Mouse (Mus musculus) heart, postnatal 36 days (tissue): Measurements from ENCODE around the gene Kat2a. TPM values are rescaled to one million over a fixed set of nuclear protein-coding genes. Genes with fewer than 3 reads are reported as not detected.
A peak's percentile ranks its signal among the peaks of the same experiment; 100 is the strongest.

ENCODE experiments used
- DNase-seq, 2 experiments: peaks; one replicate each; pipeline ENCODE4 v3.0.0; 2021 to 2022
- intact Hi-C: fragments of 180-260 bp; cut with DNase I; formaldehyde crosslinking; loops from one replicate; pipeline ENCODE4 v1.15.1; 2025
- total RNA-seq, 2 experiments: library from RNA; stranded (reverse); gene quantifications; 2 replicates each; pipeline ENCODE4 v1.2.3; 2021

Kat2a gene
- total RNA-seq, 2 experiments from 2014 or later = 12.4 to 13.0 TPM

DNA sequence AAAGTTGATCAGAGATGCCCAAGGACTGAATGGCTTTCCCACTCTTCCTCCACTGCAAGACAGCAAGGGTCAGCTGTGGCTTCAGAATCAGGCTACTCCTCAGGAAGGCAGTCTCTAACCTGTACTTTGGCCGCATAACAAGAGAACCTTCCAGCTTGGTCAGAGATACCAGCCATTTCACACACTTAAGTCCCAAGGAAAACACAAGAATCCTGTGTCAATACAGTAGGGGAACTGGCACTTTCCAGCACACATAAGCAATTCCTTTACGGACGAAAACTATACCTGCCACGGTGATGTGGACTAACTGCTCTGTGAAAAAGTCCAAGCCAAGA, 24.4 kb upstream of the Kat2a start:
- intact Hi-C loops = loop anchor here (2.0 kb wide), 1 partner anchor 14 kb away; no protein-coding TSS in a partner anchor
- no peak for DNase-seq

DNA sequence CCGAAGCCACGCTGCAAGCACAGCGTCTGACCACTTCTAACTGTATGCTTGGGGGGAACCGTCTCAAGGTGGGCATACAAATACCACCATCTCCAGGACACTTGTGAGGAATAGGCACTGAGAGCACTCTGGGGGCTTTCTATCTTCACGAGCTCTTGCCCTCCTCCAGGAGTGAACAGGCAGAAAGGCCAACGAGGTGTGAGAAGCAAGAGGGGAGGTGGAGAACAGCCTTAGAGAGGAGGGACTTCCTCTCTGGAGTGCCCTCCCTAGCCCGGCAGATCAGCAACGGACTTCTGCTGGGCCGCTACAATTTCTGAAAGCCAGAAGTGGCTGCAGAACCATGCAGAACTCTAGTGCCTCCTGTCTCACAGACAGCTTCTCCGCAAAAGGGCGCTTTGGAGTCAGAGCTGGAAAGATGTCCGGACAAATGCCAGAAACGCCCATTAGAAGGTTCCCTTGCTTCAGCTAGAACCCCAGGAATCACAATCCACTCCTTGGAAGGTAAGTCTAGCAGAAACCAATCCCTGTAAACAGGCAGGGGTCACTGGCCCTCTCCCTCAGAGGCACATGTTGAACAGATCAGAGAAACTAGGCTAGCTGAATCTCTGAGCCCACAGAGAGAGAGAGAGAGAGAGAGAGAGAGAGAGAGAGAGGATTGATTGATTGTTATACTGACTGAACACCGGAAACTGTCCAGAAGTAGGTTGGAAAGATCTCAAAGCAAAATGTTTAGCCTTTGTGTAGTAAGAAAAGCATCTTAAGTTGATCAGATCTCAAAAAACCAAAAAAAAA, 23.9 kb upstream of the Kat2a start:
- intact Hi-C loops = loop anchor here (2.0 kb wide), 1 partner anchor 13 kb away; no protein-coding TSS in a partner anchor
- no peak for DNase-seq

DNA sequence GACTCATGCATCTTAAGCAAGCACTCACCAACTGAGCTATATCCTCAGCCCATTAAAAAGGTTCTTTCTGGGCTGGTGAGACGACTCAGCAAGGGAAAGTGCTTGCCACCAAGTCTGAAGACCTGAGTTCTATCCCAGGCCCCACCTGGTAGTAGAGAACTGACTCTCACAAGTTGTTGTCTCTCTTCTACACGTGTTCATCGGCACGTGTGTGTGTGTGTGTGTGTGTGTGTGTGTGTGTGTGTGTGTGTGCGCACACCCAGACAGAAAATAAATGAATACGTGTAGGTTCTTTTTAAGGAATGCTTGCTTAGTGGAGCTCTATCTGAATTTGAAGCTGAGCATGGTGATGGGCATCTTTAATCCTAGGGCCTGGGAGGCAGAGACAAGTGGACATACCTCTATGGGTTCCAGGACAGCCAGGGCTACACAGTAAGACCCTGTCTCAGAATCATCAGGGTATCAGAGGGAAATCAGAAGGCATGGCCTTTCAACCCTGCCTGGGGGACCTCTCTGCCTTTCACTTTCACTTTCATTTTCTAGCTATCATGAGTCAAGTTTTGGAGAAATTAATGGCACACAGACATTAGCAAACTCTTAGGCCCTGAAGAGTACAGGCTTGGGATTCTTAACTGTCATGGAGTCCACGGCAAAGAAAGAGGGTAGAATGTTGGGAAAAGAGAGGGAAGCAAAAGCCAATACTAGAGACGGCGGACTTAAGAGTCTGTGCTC, 23.0 kb upstream of the Kat2a start:
- DNase-seq = no peak
- intact Hi-C loops = no loop called here

- DNase-seq = no peak
- intact Hi-C loops = no loop called here
Observed at GRCm38 (mm10) chr11:100730477-100731205, 18.4 kb upstream of the Kat2a start.

DNA sequence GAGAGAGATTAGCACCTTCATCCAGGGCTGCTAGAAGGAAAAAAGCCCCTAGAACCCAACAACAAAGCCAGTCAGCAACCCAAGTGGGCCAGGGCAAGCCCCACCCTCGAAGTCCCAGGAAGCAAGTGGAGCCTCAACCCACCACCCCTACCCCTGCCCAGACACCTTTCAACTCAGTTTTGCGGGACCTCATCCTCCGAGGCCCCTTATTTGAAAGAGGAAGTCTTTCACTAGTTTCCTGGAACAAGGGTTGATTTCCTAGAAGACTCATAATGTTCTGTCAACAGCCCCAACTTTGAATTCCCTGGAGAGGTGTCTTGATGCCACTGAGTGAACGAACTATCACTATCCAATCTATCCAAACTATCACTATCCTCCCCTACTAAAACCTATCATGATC, 17.7 kb upstream of the Kat2a start:
- intact Hi-C loops = no loop called here

DNA sequence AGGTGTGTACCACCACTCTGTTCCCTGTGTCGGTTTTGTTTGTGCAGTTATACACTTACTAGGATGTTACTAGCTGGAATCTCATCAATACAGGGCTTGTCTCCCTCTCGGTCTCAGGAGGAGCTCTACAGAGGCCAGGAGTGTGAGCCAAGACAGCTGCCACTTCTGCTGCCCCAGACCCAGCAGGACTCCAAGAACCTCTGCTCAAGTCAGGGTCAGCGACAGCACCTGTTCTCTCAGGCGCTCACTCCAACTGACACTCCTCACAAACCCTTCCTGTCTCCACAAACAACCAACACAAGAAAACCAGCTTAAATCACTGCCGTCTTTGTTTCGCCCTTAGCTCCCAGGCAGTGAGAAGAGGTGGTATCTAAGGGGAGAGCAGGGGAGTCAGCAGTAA, 16.3 kb upstream of the Kat2a start:
- no peak for DNase-seq
- intact Hi-C loops = no loop called here

More for the DNA sequence above, 17.7 kb upstream of the Kat2a start:
- DNase-seq = no peak

DNA sequence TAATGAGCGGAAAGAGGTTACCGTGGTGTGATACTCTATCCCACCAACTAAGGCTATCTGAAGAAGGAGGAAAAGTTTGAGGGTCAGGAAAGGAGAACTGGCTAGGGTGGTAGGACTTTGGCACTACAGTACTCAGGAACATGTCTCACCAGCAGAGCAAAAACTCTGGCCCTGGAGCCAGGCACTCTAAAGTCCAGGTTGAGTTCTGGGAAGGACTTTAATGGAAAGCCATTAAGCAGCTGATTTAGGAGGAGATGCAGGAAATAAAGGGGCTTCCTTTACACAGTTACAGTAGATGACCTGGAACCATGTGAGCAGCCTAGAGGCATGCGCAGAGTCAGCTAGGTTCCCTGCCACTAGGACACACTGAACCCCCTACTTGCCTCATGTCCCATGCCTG, 14.9 kb upstream of the Kat2a start:
- DNase-seq = no peak
- intact Hi-C loops = no loop called here

GRCm38 (mm10) chr11:100724919-100725512, 12.8 kb upstream of the Kat2a start:
- peak in 1 of 2 experiments; percentile 52 for DNase-seq
- intact Hi-C loops = loop anchor here (5.0 kb wide), 1 partner anchor 217 kb away; no protein-coding TSS in a partner anchor

- DNase-seq = no peak
- intact Hi-C loops = loop anchor here (2.0 to 5.0 kb wide), 2 partner anchors 14 to 220 kb away; no protein-coding TSS in a partner anchor
Observed at GRCm38 (mm10) chr11:100722493-100723028, 10.3 kb upstream of the Kat2a start.

DNA sequence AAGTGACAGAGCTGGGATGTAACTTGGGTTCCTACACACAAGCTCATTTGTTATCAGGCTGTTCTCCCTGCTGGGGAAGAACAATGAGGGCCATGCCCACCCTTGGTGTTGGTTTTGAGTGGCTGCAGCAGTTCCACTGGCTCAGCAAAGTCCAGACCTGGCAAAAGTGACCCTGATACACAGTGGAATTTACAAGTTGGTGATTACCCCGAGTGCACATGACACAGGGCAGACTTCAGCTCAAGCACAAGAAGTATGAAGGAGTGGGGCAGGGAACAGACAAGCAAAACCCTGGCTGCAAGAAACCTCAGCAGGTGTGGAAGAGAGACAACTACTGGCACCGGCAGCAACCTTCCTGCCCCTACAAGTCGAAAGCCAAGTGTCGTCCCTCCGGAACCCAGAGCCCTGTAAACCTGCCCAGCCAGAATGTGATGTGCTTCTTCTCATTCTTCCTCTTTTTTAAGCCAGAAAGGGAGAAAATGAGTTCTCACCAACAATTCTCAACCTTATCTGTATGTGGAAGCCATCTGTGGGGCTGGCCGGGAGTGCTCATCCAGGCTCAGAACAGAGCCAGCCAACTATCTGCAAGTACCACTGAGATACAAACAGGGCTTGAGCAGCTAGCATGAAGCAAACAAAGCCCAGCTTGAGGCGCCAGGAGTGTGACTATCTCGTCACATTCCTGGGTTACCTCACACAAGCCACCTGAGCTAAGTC, 9.7 kb upstream of the Kat2a start:
- DNase-seq = no peak
- intact Hi-C loops = loop anchor here (2.0 to 5.0 kb wide), 2 partner anchors 15 to 220 kb away; no protein-coding TSS in a partner anchor

- no peak for DNase-seq
- intact Hi-C loops = loop anchor here (5.0 kb wide), 1 partner anchor 221 kb away; no protein-coding TSS in a partner anchor
Observed at GRCm38 (mm10) chr11:100721254-100721653, 9.0 kb upstream of the Kat2a start.

GRCm38 (mm10) chr11:100720345-100720744, 8.1 kb upstream of the Kat2a start:
- DNase-seq = no peak
- intact Hi-C loops = loop anchor here (5.0 kb wide), 1 partner anchor 222 kb away; no protein-coding TSS in a partner anchor

- intact Hi-C loops = loop anchor here (5.0 to 10.0 kb wide), 5 partner anchors 142 to 345 kb away; no protein-coding TSS in a partner anchor
Observed at GRCm38 (mm10) chr11:100719893-100720292, 7.6 kb upstream of the Kat2a start.

DNA sequence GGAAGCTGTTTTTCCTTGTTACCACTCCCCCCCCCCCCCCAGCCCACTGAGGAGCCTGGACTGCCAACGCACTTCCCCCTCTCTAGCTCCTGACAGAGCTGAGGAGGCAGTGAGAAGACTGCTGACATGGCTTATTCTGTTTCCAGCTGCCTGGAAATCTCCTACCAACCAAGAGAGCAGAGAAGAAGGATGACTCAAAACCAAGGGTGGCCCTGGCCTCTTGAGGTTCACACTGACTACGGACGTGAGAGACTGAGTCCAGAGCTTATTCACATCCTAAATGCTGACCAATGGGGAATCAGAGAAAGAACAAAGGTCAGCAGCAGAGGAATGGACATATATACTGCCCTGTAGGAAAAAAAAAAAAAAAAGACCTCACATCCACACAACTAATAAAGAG, 7.0 kb upstream of the Kat2a start:
- intact Hi-C loops = loop anchor here (5.0 to 10.0 kb wide), 4 partner anchors 143 to 345 kb away; no protein-coding TSS in a partner anchor
- no peak for DNase-seq

More at GRCm38 (mm10) chr11:100719893-100720292, 7.6 kb upstream of the Kat2a start:
- DNase-seq = no peak

- no peak for DNase-seq
- intact Hi-C loops = loop anchor here (5.0 to 10.0 kb wide), 4 partner anchors 143 to 346 kb away; no protein-coding TSS in a partner anchor
Observed at GRCm38 (mm10) chr11:100718866-100719265, 6.6 kb upstream of the Kat2a start.

DNA sequence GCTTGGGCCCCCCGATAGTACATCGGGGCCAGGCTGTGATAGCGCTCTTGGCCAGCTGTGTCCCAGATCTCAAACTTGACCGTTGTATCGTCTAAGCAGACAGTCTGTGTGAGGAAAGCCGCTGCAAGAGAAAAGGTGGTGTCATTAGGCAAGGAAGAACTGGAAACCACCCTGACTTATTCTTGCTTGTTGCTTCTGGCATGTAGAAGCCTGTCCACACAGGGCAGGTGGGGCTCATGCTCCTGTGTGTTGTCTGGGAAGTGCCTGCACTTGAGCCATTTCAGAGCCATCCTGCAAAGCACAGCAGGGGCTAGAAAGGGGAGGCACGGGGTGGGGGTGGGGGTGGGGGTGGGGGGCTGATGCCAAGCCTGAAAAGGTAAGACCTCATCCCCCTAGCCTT, 6.2 kb upstream of the Kat2a start:
- no peak for DNase-seq
- intact Hi-C loops = loop anchor here (5.0 to 10.0 kb wide), 4 partner anchors 144 to 346 kb away; no protein-coding TSS in a partner anchor

DNA sequence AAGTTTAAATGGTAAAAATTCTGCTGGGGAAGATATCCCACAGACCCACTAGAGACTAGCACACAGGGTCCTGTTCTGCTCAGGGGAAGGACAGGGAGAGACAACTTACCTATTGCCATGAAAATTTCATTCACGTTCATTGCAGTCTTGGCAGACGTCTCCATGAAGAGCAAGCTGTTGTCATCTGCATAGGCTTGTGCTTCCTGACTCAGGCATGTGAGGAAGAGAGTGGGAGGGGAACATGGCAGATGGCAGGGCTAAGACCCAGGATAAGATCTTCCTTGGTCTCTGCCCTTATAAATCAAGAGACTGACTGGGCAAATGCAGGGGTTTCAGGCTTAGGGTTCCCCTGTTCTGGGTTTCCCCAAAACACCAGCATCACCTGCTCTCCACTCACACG, 4.4 kb upstream of the Kat2a start:
- intact Hi-C loops = loop anchor here (5.0 to 10.0 kb wide), 4 partner anchors 146 to 348 kb away; no protein-coding TSS in a partner anchor
- DNase-seq = no peak

GRCm38 (mm10) chr11:100714948-100715347, 2.7 kb upstream of the Kat2a start:
- intact Hi-C loops = loop anchor here (1.0 to 10.0 kb wide), 5 partner anchors 46 to 350 kb away; no protein-coding TSS in a partner anchor
- no peak for DNase-seq

GRCm38 (mm10) chr11:100714534-100714915, 2.3 kb upstream of the Kat2a start:
- DNase-seq = peak; percentile 83 to 88
- intact Hi-C loops = loop anchor here (1.0 to 10.0 kb wide), 2 partner anchors 47 to 350 kb away; no protein-coding TSS in a partner anchor
